Mouse (Mus musculus) adrenal gland, postnatal 25 days (tissue): ENCODE data around the gene Cdx4. TPM values are rescaled to one million over a fixed set of nuclear protein-coding genes. Genes with fewer than 3 reads are reported as not detected.

Experiments
- total RNA-seq: library from RNA; stranded (reverse); gene quantifications from 2 replicates; pipeline ENCODE4 v1.2.3, GENCODE M21; 2021

Gene Cdx4
- total RNA-seq, 1 experiment from 2014 or later, result not detected

Other genes starting within 250 kb of the Cdx4 start
- gene Nap1l2, start 134.8 kb upstream of the Cdx4 start, total RNA-seq, result 0.62 and 1.1 TPM in 2 replicates
- gene Chic1, start 35.1 kb downstream of the Cdx4 start, total RNA-seq, result 6.1 and 6.9 TPM in 2 replicates
- not detected in 2 replicates for gene Tsx, start 93.1 kb downstream of the Cdx4 start, total RNA-seq
- 2.6 TPM in 1 of 2 replicates, not detected in the other for gene Gm26992, start 100.6 kb downstream of the Cdx4 start, total RNA-seq